Mouse (Mus musculus) ES-E14 (cell line): ENCODE data around the gene Lrrc31.

Experiments used
- CHD2 ChIP-seq: IDR thresholded peaks from 2 replicates; pipeline ENCODE4 v1.6.1; 2014; ENCODE audit warnings: mild to moderate bottlenecking, low read depth, low read length, inconsistent platforms
- HCFC1 ChIP-seq: IDR thresholded peaks from 2 replicates; pipeline ENCODE4 v1.6.1; 2012; ENCODE audit warnings: low read length, inconsistent platforms, borderline replicate concordance; ENCODE audit not compliant: insufficient read depth
- MAFK ChIP-seq: IDR thresholded peaks from 2 replicates; pipeline ENCODE4 v1.6.1; 2014; ENCODE audit warnings: mild to moderate bottlenecking, low read depth, low read length, inconsistent platforms; ENCODE audit not compliant: insufficient read depth
- ZC3H11A ChIP-seq: IDR thresholded peaks from 2 replicates; pipeline ENCODE4 v1.6.1; 2012; ENCODE audit warnings: low read depth, mild to moderate bottlenecking, inconsistent platforms, low read length, borderline replicate concordance
- ZNF384 ChIP-seq: IDR thresholded peaks from 2 replicates; pipeline ENCODE4 v1.6.1; 2012; ENCODE audit warnings: low read depth, low read length, inconsistent platforms

DNA sequence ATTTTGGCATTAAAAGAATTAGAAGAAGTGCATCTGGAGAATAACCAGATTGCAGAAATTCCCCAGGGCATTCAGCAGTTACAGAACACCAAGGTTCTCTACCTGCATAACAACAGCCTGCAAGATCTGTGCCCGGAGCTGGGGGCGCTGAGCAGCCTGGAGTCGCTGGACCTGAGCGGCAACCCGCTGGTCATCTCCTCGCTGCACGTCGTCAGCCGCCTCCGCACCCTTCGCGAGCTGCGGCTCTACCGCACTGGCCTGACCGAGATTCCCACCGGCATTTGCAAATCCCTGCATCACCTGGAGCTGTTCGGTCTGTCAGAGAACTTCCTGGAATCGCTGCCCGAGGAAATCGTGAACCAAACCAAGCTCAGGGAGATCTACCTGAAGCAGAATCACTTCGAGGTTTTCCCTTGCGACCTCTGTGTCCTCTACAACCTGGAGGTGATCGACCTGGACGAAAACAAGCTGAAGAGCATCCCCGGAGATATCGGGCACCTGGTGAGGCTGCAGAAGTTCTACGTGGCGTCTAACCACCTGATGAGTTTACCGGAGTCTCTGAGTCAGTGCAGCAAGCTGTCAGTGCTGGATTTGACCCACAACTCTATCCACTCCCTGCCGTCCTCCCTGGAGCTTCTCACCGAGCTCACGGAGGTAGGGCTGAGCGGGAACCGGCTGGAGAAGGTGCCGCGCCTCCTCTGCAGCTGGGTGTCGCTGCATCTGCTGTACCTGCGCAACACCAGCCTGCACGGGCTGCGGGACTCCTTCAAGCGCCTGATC, 49.4 kb downstream of the Lrrc31 start:
- TF ChIP-seq HCFC1 (no peak), MAFK (no peak), ZNF384 (no peak), ZC3H11A (no peak), CHD2 (no peak)
